Mouse (Mus musculus): ENCODE measurements around the gene Ppara. TPM values are rescaled to one million over a fixed set of nuclear protein-coding genes. Genes with fewer than 3 reads are reported as not detected.
"Not testable (repeated sequence)": the region's sequence is repeated elsewhere in the genome, so short reads cannot be mapped to it uniquely, and the experiment has no call there.

Gene Ppara
- polyA plus RNA-seq, 1 experiment from 2014 or later: 1.0 TPM

- Histone ChIP-seq H3K9me3 (no peaks in the 10 kb centered on the region), H3K4me2 (no peak overlapping the region), H3K27ac (replicated peaks) (no peak overlapping the region), H3K4me1 (replicated peaks) (no peaks in the 10 kb centered on the region), H3K9ac (no peak overlapping the region), H3K36me3 (no peaks in the 10 kb centered on the region), H3K4me3 (no peak overlapping the region), H3K27me3 (no peaks in the 10 kb centered on the region)
- no peak for ATAC-seq (ENCODE audit: low read depth)
- 88% methylated on average over 17 of the region's 17 CpGs for WGBS
Observed at GRCm38 (mm10) chr15:85771306-85772121, 36.7 kb downstream of the Ppara start.

GRCm38 (mm10) chr15:85772146-85772740 lies 37.5 kb downstream of the Ppara start:
- Histone ChIP-seq H3K36me3 (no peaks in the 10 kb centered on the region), H3K27ac (replicated peaks) (no peak overlapping the region), H3K9ac (no peak overlapping the region), H3K4me3 (no peak overlapping the region), H3K4me2 (no peak overlapping the region), H3K27me3 (no peaks in the 10 kb centered on the region), H3K9me3 (no peaks in the 10 kb centered on the region), H3K4me1 (replicated peaks) (no peaks in the 10 kb centered on the region)
- ATAC-seq (ENCODE audit: low read depth): no peak
- WGBS: 73% methylated on average over 11 of the region's 11 CpGs

- Histone ChIP-seq H3K27me3 (no peaks in the 10 kb centered on the region), H3K36me3 (no peaks in the 10 kb centered on the region), H3K9ac (no peak overlapping the region), H3K9me3 (no peaks in the 10 kb centered on the region), H3K27ac (replicated peaks) (no peak overlapping the region), H3K4me1 (replicated peaks) (no peaks in the 10 kb centered on the region), H3K4me2 (no peak overlapping the region), H3K4me3 (no peak overlapping the region)
- 89% methylated on average over 9 of the region's 9 CpGs for WGBS
- ATAC-seq (ENCODE audit: low read depth): no peak
Observed at GRCm38 (mm10) chr15:85774419-85774818, 39.6 kb downstream of the Ppara start.

GRCm38 (mm10) chr15:85775001-85775400 lies 40.2 kb downstream of the Ppara start:
- ATAC-seq (ENCODE audit: low read depth): no peak
- WGBS: 91% methylated on average over 7 of the region's 7 CpGs
- H3K36me3 ChIP-seq: no peaks in the 10 kb centered on the region

GRCm38 (mm10) chr15:85776241-85776640 lies 41.5 kb downstream of the Ppara start:
- WGBS: 63% methylated on average over 2 of the region's 2 CpGs
- no peak overlapping the region for H3K4me3 ChIP-seq

More at GRCm38 (mm10) chr15:85775001-85775400, 40.2 kb downstream of the Ppara start:
- no peaks in the 10 kb centered on the region for H3K4me1 ChIP-seq (replicated peaks)
- H3K9me3 ChIP-seq: no peaks in the 10 kb centered on the region
- no peak overlapping the region for H3K4me3 ChIP-seq
- H3K27ac ChIP-seq (replicated peaks): no peak overlapping the region
- H3K9ac ChIP-seq: no peak overlapping the region
- H3K27me3 ChIP-seq: no peaks in the 10 kb centered on the region
- H3K4me2 ChIP-seq: no peak overlapping the region

GRCm38 (mm10) chr15:85776771-85777170 lies 42.0 kb downstream of the Ppara start:
- Histone ChIP-seq H3K27ac (replicated peaks) (no peak overlapping the region), H3K36me3 (no peaks in the 10 kb centered on the region), H3K9ac (no peak overlapping the region), H3K4me3 (no peak overlapping the region), H3K9me3 (no peaks in the 10 kb centered on the region), H3K4me1 (replicated peaks) (no peaks in the 10 kb centered on the region), H3K27me3 (no peaks in the 10 kb centered on the region), H3K4me2 (no peak overlapping the region)
- ATAC-seq (ENCODE audit: low read depth): no peak
- WGBS: 73% methylated on average over 5 of the region's 5 CpGs

More at GRCm38 (mm10) chr15:85776241-85776640, 41.5 kb downstream of the Ppara start:
- no peaks in the 10 kb centered on the region for H3K27me3 ChIP-seq
- no peak overlapping the region for H3K4me2 ChIP-seq
- no peaks in the 10 kb centered on the region for H3K36me3 ChIP-seq
- no peak overlapping the region for H3K9ac ChIP-seq
- no peaks in the 10 kb centered on the region for H3K9me3 ChIP-seq
- H3K27ac ChIP-seq (replicated peaks): no peak overlapping the region
- H3K4me1 ChIP-seq (replicated peaks): no peaks in the 10 kb centered on the region
- no peak for ATAC-seq (ENCODE audit: low read depth)

GRCm38 (mm10) chr15:85778891-85779290 lies 44.1 kb downstream of the Ppara start:
- not testable (repeated sequence) for ATAC-seq (ENCODE audit: low read depth); H3K27ac ChIP-seq (replicated peaks); H3K4me2 ChIP-seq; H3K4me1 ChIP-seq (replicated peaks); H3K9ac ChIP-seq; H3K4me3 ChIP-seq; H3K36me3 ChIP-seq; H3K9me3 ChIP-seq; H3K27me3 ChIP-seq
- 91% methylated on average over 6 of the region's 6 CpGs for WGBS

GRCm38 (mm10) chr15:85783146-85783545 lies 48.4 kb downstream of the Ppara start:
- Histone ChIP-seq H3K27ac (replicated peaks) (no peak overlapping the region), H3K27me3 (no peaks in the 10 kb centered on the region), H3K4me3 (no peak overlapping the region), H3K9ac (no peak overlapping the region), H3K36me3 (no peaks in the 10 kb centered on the region), H3K4me1 (replicated peaks) (no peaks in the 10 kb centered on the region), H3K4me2 (no peak overlapping the region), H3K9me3 (no peaks in the 10 kb centered on the region)
- WGBS: 83% methylated on average over 4 of the region's 4 CpGs
- ATAC-seq (ENCODE audit: low read depth): no peak

GRCm38 (mm10) chr15:85784341-85784740 lies 49.6 kb downstream of the Ppara start:
- Histone ChIP-seq H3K27ac (replicated peaks) (no peak overlapping the region), H3K9me3 (no peaks in the 10 kb centered on the region), H3K4me3 (no peak overlapping the region), H3K4me2 (no peak overlapping the region), H3K4me1 (replicated peaks) (no peaks in the 10 kb centered on the region), H3K36me3 (no peaks in the 10 kb centered on the region), H3K9ac (no peak overlapping the region), H3K27me3 (no peaks in the 10 kb centered on the region)
- WGBS: 90% methylated on average over 3 of the region's 3 CpGs
- no peak for ATAC-seq (ENCODE audit: low read depth)

- Histone ChIP-seq H3K9ac (no peak overlapping the region), H3K27me3 (no peaks in the 10 kb centered on the region), H3K27ac (replicated peaks) (no peak overlapping the region), H3K9me3 (no peaks in the 10 kb centered on the region), H3K4me1 (replicated peaks) (no peaks in the 10 kb centered on the region), H3K36me3 (no peaks in the 10 kb centered on the region), H3K4me3 (no peak overlapping the region), H3K4me2 (no peak overlapping the region)
- 82% methylated on average over 5 of the region's 5 CpGs for WGBS
- no peak for ATAC-seq (ENCODE audit: low read depth)
Observed at GRCm38 (mm10) chr15:85786711-85787110, 51.9 kb downstream of the Ppara start.

- H3K27me3 ChIP-seq: no peaks in the 10 kb centered on the region
- H3K36me3 ChIP-seq: no peaks in the 10 kb centered on the region
- no peak overlapping the region for H3K27ac ChIP-seq (replicated peaks)
- H3K9ac ChIP-seq: no peak overlapping the region
- 94% methylated on average over 6 of the region's 6 CpGs for WGBS
- H3K4me2 ChIP-seq: no peak overlapping the region
- no peak for ATAC-seq (ENCODE audit: low read depth)
- H3K9me3 ChIP-seq: no peaks in the 10 kb centered on the region
- H3K4me3 ChIP-seq: no peak overlapping the region
- H3K4me1 ChIP-seq (replicated peaks): no peaks in the 10 kb centered on the region
Observed at GRCm38 (mm10) chr15:85787482-85787881, 52.7 kb downstream of the Ppara start.

- ATAC-seq (ENCODE audit: low read depth): no peak
- no peak overlapping the region for H3K4me2 ChIP-seq
- H3K27ac ChIP-seq (replicated peaks): no peak overlapping the region
- no peak overlapping the region for H3K4me3 ChIP-seq
- H3K4me1 ChIP-seq (replicated peaks): no peaks in the 10 kb centered on the region
- 94% methylated on average over 4 of the region's 4 CpGs for WGBS
- no peak overlapping the region for H3K9ac ChIP-seq
- no peaks in the 10 kb centered on the region for H3K27me3 ChIP-seq
- H3K36me3 ChIP-seq: no peaks in the 10 kb centered on the region
- H3K9me3 ChIP-seq: no peaks in the 10 kb centered on the region
Observed at GRCm38 (mm10) chr15:85788051-85788450, 53.3 kb downstream of the Ppara start.
